Mouse (Mus musculus) embryonic fibroblast, embryonic 13.5 days (primary cell): ENCODE results near the gene Mtm1.

ENCODE experiments used
- CTCF ChIP-seq: IDR thresholded peaks from 2 replicates; pipeline ENCODE4 v1.5.1; 2011; ENCODE audit warnings: mild to moderate bottlenecking, control low read depth, low read length, moderate library complexity, borderline replicate concordance; ENCODE audit not compliant: insufficient read depth
- POLR2A ChIP-seq: IDR thresholded peaks from 2 replicates; pipeline ENCODE4 v1.6.1; 2011; ENCODE audit warnings: low read depth, mild to moderate bottlenecking, control low read depth, low read length, moderate library complexity

GRCm38 (mm10) chrX:71205821-71206542 is 4.6 kb upstream of the Mtm1 start:
- no peak for TF ChIP-seq POLR2A
- TF ChIP-seq CTCF, result no peak
